Mouse (Mus musculus): Measurements from ENCODE around the gene Slc41a2.

DNA sequence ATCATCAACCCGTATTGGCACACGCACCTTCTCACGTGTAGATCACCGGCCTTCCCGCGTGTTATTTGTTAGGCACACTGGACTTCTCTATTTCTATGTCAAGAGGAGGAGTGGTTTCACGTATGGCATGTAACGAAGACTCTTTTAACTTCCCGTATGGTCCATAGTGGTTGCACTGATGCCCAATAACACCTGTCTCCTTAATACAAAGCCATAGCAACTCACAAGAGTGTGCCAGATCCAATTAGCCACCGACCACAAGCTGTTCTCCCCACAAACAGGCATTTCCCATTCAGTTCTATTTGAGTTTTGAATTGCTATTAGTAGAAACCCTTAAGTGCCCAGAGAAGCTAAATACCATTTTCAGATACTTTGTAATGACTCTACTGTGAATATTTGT, 117.5 kb downstream of the Slc41a2 start:
- TF ChIP-seq EP300 (IDR thresholded peaks at IDR 0.05; ENCODE audit: low read depth), result no peak
- TF ChIP-seq CTCF (IDR thresholded peaks at IDR 0.05; ENCODE audit: low read depth), result no peak
